Mouse (Mus musculus): ENCODE data around the gene Ssbp2.

Ssbp2 gene

GRCm38 (mm10) chr13:91461711-91462351 is 1.7 kb downstream of the Ssbp2 start:
- DNase-seq: peak; percentile 70

- DNase-seq: no peak
These were observed 2.3 kb downstream of the Ssbp2 start for GRCm38 (mm10) chr13:91462395-91462794.

- DNase-seq: peak; percentile 33
These were observed 2.9 kb downstream of the Ssbp2 start for GRCm38 (mm10) chr13:91462893-91463481.

GRCm38 (mm10) chr13:91465002-91465715 is 5.1 kb downstream of the Ssbp2 start:
- peak; percentile 54 for DNase-seq

- no peak for DNase-seq
These were observed 11.5 kb downstream of the Ssbp2 start for GRCm38 (mm10) chr13:91471566-91471965.

- no peak for DNase-seq
These were observed 11.9 kb downstream of the Ssbp2 start for GRCm38 (mm10) chr13:91471980-91472379.

- peak; percentile 64 for DNase-seq
These were observed 13.4 kb downstream of the Ssbp2 start for GRCm38 (mm10) chr13:91473527-91473926.

GRCm38 (mm10) chr13:91474027-91474426 is 13.9 kb downstream of the Ssbp2 start:
- DNase-seq: peak; percentile 77

GRCm38 (mm10) chr13:91475888-91476287 is 15.8 kb downstream of the Ssbp2 start:
- no peak for DNase-seq

GRCm38 (mm10) chr13:91476596-91477100 is 16.6 kb downstream of the Ssbp2 start:
- DNase-seq: no peak

GRCm38 (mm10) chr13:91478011-91478410 is 17.9 kb downstream of the Ssbp2 start:
- no peak for DNase-seq

- DNase-seq: no peak
These were observed 24.2 kb downstream of the Ssbp2 start for GRCm38 (mm10) chr13:91484303-91484702.

GRCm38 (mm10) chr13:91492133-91492532 is 32.0 kb downstream of the Ssbp2 start:
- DNase-seq: no peak

- DNase-seq: no peak
These were observed 37.0 kb downstream of the Ssbp2 start for GRCm38 (mm10) chr13:91497055-91497454.

GRCm38 (mm10) chr13:91501735-91502134 is 41.7 kb downstream of the Ssbp2 start:
- no peak for DNase-seq

GRCm38 (mm10) chr13:91502642-91503373 is 42.7 kb downstream of the Ssbp2 start:
- DNase-seq: no peak

GRCm38 (mm10) chr13:91508991-91509390 is 48.9 kb downstream of the Ssbp2 start:
- DNase-seq: no peak

GRCm38 (mm10) chr13:91509467-91509866 is 49.4 kb downstream of the Ssbp2 start:
- DNase-seq: no peak

- no peak for DNase-seq
These were observed 54.9 kb downstream of the Ssbp2 start for GRCm38 (mm10) chr13:91514979-91515378.

GRCm38 (mm10) chr13:91520073-91520750 is 60.1 kb downstream of the Ssbp2 start:
- DNase-seq: no peak

GRCm38 (mm10) chr13:91520968-91521367 is 60.9 kb downstream of the Ssbp2 start:
- DNase-seq: no peak

GRCm38 (mm10) chr13:91526058-91526457 is 66.0 kb downstream of the Ssbp2 start:
- DNase-seq: no peak

- DNase-seq: no peak
These were observed 69.7 kb downstream of the Ssbp2 start for GRCm38 (mm10) chr13:91529821-91530220.
